In the genomic region with DNA sequence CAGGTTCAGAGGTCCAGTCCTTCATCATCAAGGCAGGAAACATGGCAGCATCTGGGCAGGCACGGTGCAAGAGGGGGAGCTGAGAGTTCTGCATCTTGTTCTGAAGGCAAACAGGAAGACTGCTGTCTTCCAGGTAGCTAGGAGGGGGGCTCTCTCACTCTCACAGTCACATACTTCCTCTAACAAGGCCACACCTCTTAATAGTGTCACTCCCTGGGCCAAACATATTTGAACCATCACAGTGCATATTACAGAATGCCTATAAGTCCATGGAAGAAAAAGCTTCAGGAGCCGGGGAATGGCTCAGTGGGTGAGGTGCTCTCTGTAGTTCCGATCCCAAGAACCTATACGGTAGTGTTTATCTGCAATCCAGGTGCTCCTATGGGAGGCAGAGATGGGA, we compare ENCODE assay signal across 13 mouse cellular contexts. TPM values are rescaled to one million over a fixed set of nuclear protein-coding genes. Genes with fewer than 3 reads are reported as not detected.
DNase-seq lines count a peak whose midpoint lies in the region; ATAC-seq lines count a peak whose summit lies in the region.
"Had no signal": no experiment of that assay in that cellular context is flagged by ENCODE, and none has a peak within 500 bp of the region (broad histone marks: within the 10 kb centered on the region; RNA-seq: fewer than 3 reads in every experiment).

No protein-coding gene starts in this region.

- 0 out of 2 replicates have a peak, but pooled peaks cover 3% of the 10 kb centered on the region for H3K4me1 ChIP-seq in intestine, embryonic 15.5 days (replicated peaks)
- peaks cover 4% of the 10 kb centered on the region; the same call in 1 of the 2 replicates for H3K4me1 ChIP-seq in intestine, embryonic 16.5 days (ENCODE audit: control insufficient read depth, insufficient read depth, low read length)
- H3K4me1 ChIP-seq in liver, embryonic 12.5 days: peaks cover 19% of the 10 kb centered on the region
- H3K4me1 ChIP-seq in heart, embryonic 12.5 days (replicated peaks): peaks cover 8% of the 10 kb centered on the region; the same call in 1 of the 2 replicates

- H3K36me3 ChIP-seq in intestine, embryonic 15.5 days: no peaks in the 10 kb centered on the region
- H3K36me3 ChIP-seq in intestine, embryonic 16.5 days (ENCODE audit: control insufficient read depth, insufficient read depth, low read length): no peaks in the 10 kb centered on the region
- no peaks in the 10 kb centered on the region for H3K36me3 ChIP-seq in liver, embryonic 12.5 days
- no peaks in the 10 kb centered on the region for H3K36me3 ChIP-seq in heart, embryonic 12.5 days
- H3K36me3 ChIP-seq: limb, embryonic 15.5 days had no signal

- no peaks in the 10 kb centered on the region for H3K27me3 ChIP-seq in intestine, embryonic 15.5 days (replicated peaks)
- H3K27me3 ChIP-seq in intestine, embryonic 16.5 days (replicated peaks; ENCODE audit: control insufficient read depth, insufficient read depth, low read length): no peaks in the 10 kb centered on the region
- peaks cover 8% of the 10 kb centered on the region; the same call in 1 of the 2 replicates for H3K27me3 ChIP-seq in liver, embryonic 12.5 days (replicated peaks)
- no peaks in the 10 kb centered on the region for H3K27me3 ChIP-seq in heart, embryonic 12.5 days (replicated peaks)
- H3K27me3 ChIP-seq: limb, embryonic 15.5 days had no signal

- H3K9me3 ChIP-seq in intestine, embryonic 15.5 days: no peaks in the 10 kb centered on the region
- H3K9me3 ChIP-seq in intestine, embryonic 16.5 days (ENCODE audit: control insufficient read depth, low read length): no peaks in the 10 kb centered on the region
- H3K9me3 ChIP-seq in liver, embryonic 12.5 days (replicated peaks): no peaks in the 10 kb centered on the region
- no peaks in the 10 kb centered on the region for H3K9me3 ChIP-seq in heart, embryonic 12.5 days (replicated peaks)
- H3K9me3 ChIP-seq: limb, embryonic 15.5 days had no signal

- DNase-seq in B cell, adult 2 months: peak; percentile 40 to 44
- no peak for DNase-seq in right cerebral cortex, postnatal 4 days
- DNase-seq: cerebellum, adult 2 months; kidney, adult 18-20 months had no signal

- no peak for ATAC-seq in intestine, embryonic 15.5 days
- no peak for ATAC-seq in intestine, embryonic 16.5 days
- ATAC-seq in activated CD4-positive, CD25-positive, alpha-beta regulatory T cell, adult 4 months: peak; percentile 47
- ATAC-seq in inflammation-experienced regulatory T-cells, adult 6 months: peak; percentile 44
- ATAC-seq in liver, embryonic 12.5 days: no peak
- no peak for ATAC-seq in heart, embryonic 12.5 days (ENCODE audit: insufficient number of reproducible peaks, low FRiP score)

- WGBS in intestine, embryonic 15.5 days: 67% methylated on average over 4 of the region's 4 CpGs
- WGBS in intestine, embryonic 16.5 days: 61% methylated on average over 4 of the region's 4 CpGs
- 50% methylated on average over 4 of the region's 4 CpGs for WGBS in liver, embryonic 12.5 days (ENCODE audit: insufficient replicate concordance)
- WGBS in heart, embryonic 12.5 days: 72% methylated on average over 4 of the region's 4 CpGs

- peak overlapping the region; percentile 38; the same call in 1 of the 2 replicates for H3K4me2 ChIP-seq in intestine, embryonic 15.5 days (replicated peaks)
- no peak overlapping the region for H3K4me2 ChIP-seq in intestine, embryonic 16.5 days (ENCODE audit: low read depth, low read length)
- no peak overlapping the region for H3K4me2 ChIP-seq in liver, embryonic 12.5 days
- H3K4me2 ChIP-seq in heart, embryonic 12.5 days: no peak overlapping the region

- no peak overlapping the region for H3K4me3 ChIP-seq in intestine, embryonic 15.5 days (replicated peaks)
- no peak overlapping the region for H3K4me3 ChIP-seq in intestine, embryonic 16.5 days (ENCODE audit: low read length)
- no peak overlapping the region for H3K4me3 ChIP-seq in liver, embryonic 12.5 days
- no peak overlapping the region for H3K4me3 ChIP-seq in heart, embryonic 12.5 days
- H3K4me3 ChIP-seq: layer of hippocampus, adult 2 months; limb, embryonic 15.5 days had no signal

- H3K27ac ChIP-seq in intestine, embryonic 15.5 days: no peak overlapping the region
- H3K27ac ChIP-seq in intestine, embryonic 16.5 days (ENCODE audit: low read length): no peak overlapping the region
- H3K27ac ChIP-seq in liver, embryonic 12.5 days: no peak overlapping the region
- no peak overlapping the region for H3K27ac ChIP-seq in heart, embryonic 12.5 days (ENCODE audit: poor library complexity, severe bottlenecking)
- H3K27ac ChIP-seq: layer of hippocampus, adult 2 months; limb, embryonic 15.5 days; macrophage had no signal

- H3K9ac ChIP-seq in intestine, embryonic 15.5 days: no peak overlapping the region
- no peak overlapping the region for H3K9ac ChIP-seq in intestine, embryonic 16.5 days (ENCODE audit: low read depth, low read length)
- no peak overlapping the region for H3K9ac ChIP-seq in liver, embryonic 12.5 days
- no peak overlapping the region for H3K9ac ChIP-seq in heart, embryonic 12.5 days
- H3K9ac ChIP-seq: limb, embryonic 15.5 days had no signal

RNA-seq across cellular contexts. Expression of gene Sipa1l1, which starts 3.5 kb away (rescaled TPM):
- polyA plus RNA-seq in intestine, embryonic 15.5 days (2015; fragmentation: Nextera tagmentation; extraction: Ambion mirVana): 23.8 and 24.7 TPM in 2 replicates
- polyA plus RNA-seq in intestine, embryonic 16.5 days (2015; fragmentation: Nextera tagmentation; extraction: Ambion mirVana): 20.1 and 21.2 TPM in 2 replicates
- 10 to 100 TPM; 23.4 to 29.9 TPM for polyA plus RNA-seq in activated CD4-positive, CD25-positive, alpha-beta regulatory T cell, adult 4 months (2017; shearing (Covaris generic))
- 10 to 100 TPM; 24.7 to 30.0 (median 28.7) TPM for polyA plus RNA-seq in inflammation-experienced regulatory T-cells, adult 6 months (2017; shearing (Covaris generic))
- polyA plus RNA-seq in liver, embryonic 12.5 days (2016; fragmentation: Nextera tagmentation; extraction: Ambion mirVana): 10.6 and 11.2 TPM in 2 replicates
- 35.5 and 43.0 TPM in 2 replicates for polyA plus RNA-seq in heart, embryonic 12.5 days (2016; fragmentation: Nextera tagmentation; extraction: Ambion mirVana)

Comparison
In these comparisons a context has a peak if more than half of its experiments do, and no peak if none do; other contexts are left out.
1. ATAC-seq: peak in activated CD4-positive, CD25-positive, alpha-beta regulatory T cell, adult 4 months (single experiment) and inflammation-experienced regulatory T-cells, adult 6 months (single experiment); none in intestine, embryonic 15.5 days (single experiment), intestine, embryonic 16.5 days (single experiment), liver, embryonic 12.5 days (single experiment) and heart, embryonic 12.5 days (single experiment).